Mouse (Mus musculus) neural tube, embryonic 14.5 days (tissue): ENCODE results near the gene Notch3. TPM values are rescaled to one million over a fixed set of nuclear protein-coding genes. Genes with fewer than 3 reads are reported as not detected.
A peak's percentile ranks its signal among the peaks of the same experiment; 100 is the strongest.
"Not testable (repeated sequence)": the region's sequence is repeated elsewhere in the genome, so short reads cannot be mapped to it uniquely, and the experiment has no call there.

Source experiments
- ATAC-seq: fragments of 200-750 bp; cut with Nextera tagmentation; 2 replicates; pipeline ENCODE4 v1.8.0; 2017; ENCODE audit warnings: low read depth, mild to moderate bottlenecking, moderate TSS enrichment, moderate library complexity
- H3K27ac ChIP-seq: fragments of 300-500 bp; sonication (generic); 2 replicates; pipeline ENCODE4 v1.5.1; 2014; ENCODE audit warnings: low read depth, mild to moderate bottlenecking, control low read depth, low read length, moderate library complexity, mixed read lengths
- H3K27me3 ChIP-seq: fragments of 300-500 bp; sonication (generic); 2 replicates; pipeline ENCODE4 v1.6.1; 2014; ENCODE audit warnings: low read length; ENCODE audit not compliant: control insufficient read depth, insufficient read depth
- H3K36me3 ChIP-seq: fragments of 300-500 bp; sonication (generic); 2 replicates; pipeline ENCODE4 v1.6.1; 2014; ENCODE audit warnings: low read length, mixed read lengths; ENCODE audit not compliant: control insufficient read depth, insufficient read depth
- H3K4me1 ChIP-seq: fragments of 300-500 bp; sonication (generic); 2 replicates; pipeline ENCODE4 v1.6.1; 2014; ENCODE audit warnings: low read length; ENCODE audit not compliant: control insufficient read depth, insufficient read depth
- H3K4me2 ChIP-seq: fragments of 300-500 bp; sonication (generic); 2 replicates; pipeline ENCODE4 v1.6.1; 2014; ENCODE audit warnings: mild to moderate bottlenecking, low read depth, low read length, control low read depth
- H3K4me3 ChIP-seq: fragments of 300-500 bp; sonication (generic); 2 replicates; pipeline ENCODE4 v1.5.1; 2014; ENCODE audit warnings: low read depth, low read length, control low read depth, mixed read lengths
- H3K9ac ChIP-seq: fragments of 300-500 bp; sonication (generic); replicated peaks from 2 replicates; pipeline ENCODE4 v1.6.1; 2014; ENCODE audit warnings: low read depth, mild to moderate bottlenecking, control low read depth, low read length, mixed read lengths
- H3K9me3 ChIP-seq: fragments of 300-500 bp; sonication (generic); 2 replicates; pipeline ENCODE4 v1.6.1; 2016; ENCODE audit warnings: low read length; ENCODE audit not compliant: control insufficient read depth
- WGBS: fragments of 180-500 bp; shearing (Covaris S2); extraction: QIAGEN DNeasy Blood & Tissue Kit; methylation state at CpG from one replicate; pipeline ENCODE4 v1.1.7; 2014; 5-methylcytosine and 5-hydroxymethylcytosine counted together
- polyA plus RNA-seq: library from polyadenylated mRNA; unstranded; fragments of >200 nt; fragmentation: Nextera tagmentation; extraction: Ambion mirVana; gene quantifications from 2 replicates; pipeline ENCODE4 v1.2.1, GENCODE M21; 2014

Notch3 gene
- polyA plus RNA-seq, 1 experiment from 2014 or later: 8.0 TPM

GRCm38 (mm10) chr17:32117287-32117871 lies 49.3 kb downstream of the Notch3 start:
- WGBS: 67% methylated on average over 4 of the region's 5 CpGs
- no peak overlapping the region for H3K27ac ChIP-seq
- 0 out of 2 replicates have a peak, but pooled peaks cover 3% of the 10 kb centered on the region for H3K27me3 ChIP-seq
- H3K9ac ChIP-seq: no peak overlapping the region
- H3K4me2 ChIP-seq: no peak overlapping the region
- H3K4me3 ChIP-seq: no peak overlapping the region
- peaks cover 7% of the 10 kb centered on the region for H3K4me1 ChIP-seq
- H3K9me3 ChIP-seq: no peaks in the 10 kb centered on the region
- peak; percentile 25; the same call in 1 of the 2 replicates for ATAC-seq
- no peaks in the 10 kb centered on the region for H3K36me3 ChIP-seq

GRCm38 (mm10) chr17:32116586-32117286 lies 49.9 kb downstream of the Notch3 start:
- H3K4me2 ChIP-seq: no peak overlapping the region
- 84% methylated on average over 6 of the region's 6 CpGs for WGBS
- H3K9ac ChIP-seq: no peak overlapping the region
- no peak for ATAC-seq
- no peaks in the 10 kb centered on the region for H3K9me3 ChIP-seq
- no peaks in the 10 kb centered on the region for H3K36me3 ChIP-seq
- 0 out of 2 replicates have a peak, but pooled peaks cover 3% of the 10 kb centered on the region for H3K27me3 ChIP-seq
- H3K4me1 ChIP-seq: peaks cover 7% of the 10 kb centered on the region
- H3K4me3 ChIP-seq: no peak overlapping the region
- H3K27ac ChIP-seq: no peak overlapping the region

GRCm38 (mm10) chr17:32114486-32114885 lies 52.2 kb downstream of the Notch3 start:
- H3K27ac ChIP-seq, H3K27me3 ChIP-seq, H3K36me3 ChIP-seq, H3K4me1 ChIP-seq, H3K9me3 ChIP-seq: not testable (repeated sequence)
- Histone ChIP-seq H3K9ac (peak overlapping the region; percentile 53; the same call in 1 of the 2 replicates), H3K4me3 (peak overlapping the region; percentile 47), H3K4me2 (peak overlapping the region; percentile 99)
- ATAC-seq: 0 out of 2 replicates have a peak, but pooled peaks have one; percentile 7
- WGBS: 64% methylated on average over 4 of the region's 5 CpGs

GRCm38 (mm10) chr17:32113523-32114421 lies 52.9 kb downstream of the Notch3 start:
- Histone ChIP-seq H3K4me2 (peak overlapping the region; percentile 99), H3K27me3 (0 out of 2 replicates have a peak, but pooled peaks cover 3% of the 10 kb centered on the region), H3K9ac (peak overlapping the region; percentile 53), H3K4me3 (peak overlapping the region; percentile 47), H3K36me3 (no peaks in the 10 kb centered on the region), H3K4me1 (peaks cover 7% of the 10 kb centered on the region), H3K27ac (no peak overlapping the region), H3K9me3 (no peaks in the 10 kb centered on the region)
- peak; percentile 48 for ATAC-seq
- WGBS: under 1% methylated on average over 56 of the region's 56 CpGs

- Histone ChIP-seq H3K4me1 (peaks cover 7% of the 10 kb centered on the region), H3K27me3 (0 out of 2 replicates have a peak, but pooled peaks cover 3% of the 10 kb centered on the region), H3K4me3 (peak overlapping the region; percentile 47), H3K4me2 (peak overlapping the region; percentile 99), H3K9me3 (no peaks in the 10 kb centered on the region), H3K36me3 (no peaks in the 10 kb centered on the region), H3K9ac (peak overlapping the region; percentile 53), H3K27ac (no peak overlapping the region)
- WGBS: 6% methylated on average over 8 of the region's 8 CpGs
- ATAC-seq: no peak
Measured at GRCm38 (mm10) chr17:32113255-32113522, 53.5 kb downstream of the Notch3 start.

- Histone ChIP-seq H3K4me2 (no peak overlapping the region), H3K27ac (no peak overlapping the region), H3K4me3 (no peak overlapping the region; the same call in 1 of the 2 replicates), H3K9me3 (no peaks in the 10 kb centered on the region), H3K36me3 (no peaks in the 10 kb centered on the region), H3K4me1 (peaks cover 7% of the 10 kb centered on the region), H3K9ac (no peak overlapping the region), H3K27me3 (0 out of 2 replicates have a peak, but pooled peaks cover 3% of the 10 kb centered on the region)
- 69% methylated on average over 8 of the region's 8 CpGs for whole genome bisulfite sequencing
- ATAC-seq: no peak
Measured at GRCm38 (mm10) chr17:32112434-32113254, 54.0 kb downstream of the Notch3 start.

GRCm38 (mm10) chr17:32110980-32111780 lies 55.5 kb downstream of the Notch3 start:
- Histone ChIP-seq H3K9ac (no peak overlapping the region), H3K4me1 (peaks cover 7% of the 10 kb centered on the region), H3K36me3 (no peaks in the 10 kb centered on the region), H3K27me3 (0 out of 2 replicates have a peak, but pooled peaks cover 3% of the 10 kb centered on the region), H3K9me3 (no peaks in the 10 kb centered on the region), H3K4me2 (no peak overlapping the region), H3K27ac (no peak overlapping the region), H3K4me3 (no peak overlapping the region)
- no peak for ATAC-seq
- WGBS: 84% methylated on average over 10 of the region's 10 CpGs

- Histone ChIP-seq H3K36me3 (no peaks in the 10 kb centered on the region), H3K9ac (no peak overlapping the region), H3K4me2 (no peak overlapping the region), H3K27me3 (0 out of 2 replicates have a peak, but pooled peaks cover 3% of the 10 kb centered on the region), H3K27ac (no peak overlapping the region), H3K4me1 (peaks cover 7% of the 10 kb centered on the region), H3K9me3 (no peaks in the 10 kb centered on the region), H3K4me3 (no peak overlapping the region)
- ATAC-seq: no peak
- WGBS: 67% methylated on average over 2 of the region's 2 CpGs
Measured at GRCm38 (mm10) chr17:32110424-32110823, 56.2 kb downstream of the Notch3 start.
